Mouse (Mus musculus) urinary bladder, postnatal 10 days (tissue): Measurements from ENCODE around the gene Armc10.
"Not testable (repeated sequence)": the region's sequence is repeated elsewhere in the genome, so short reads cannot be mapped to it uniquely, and the experiment has no call there.

ENCODE experiments used
- DNase-seq: peaks from one replicate; pipeline ENCODE4 v3.0.0; 2022; ENCODE audit warnings: low spot score

Armc10 gene

DNA sequence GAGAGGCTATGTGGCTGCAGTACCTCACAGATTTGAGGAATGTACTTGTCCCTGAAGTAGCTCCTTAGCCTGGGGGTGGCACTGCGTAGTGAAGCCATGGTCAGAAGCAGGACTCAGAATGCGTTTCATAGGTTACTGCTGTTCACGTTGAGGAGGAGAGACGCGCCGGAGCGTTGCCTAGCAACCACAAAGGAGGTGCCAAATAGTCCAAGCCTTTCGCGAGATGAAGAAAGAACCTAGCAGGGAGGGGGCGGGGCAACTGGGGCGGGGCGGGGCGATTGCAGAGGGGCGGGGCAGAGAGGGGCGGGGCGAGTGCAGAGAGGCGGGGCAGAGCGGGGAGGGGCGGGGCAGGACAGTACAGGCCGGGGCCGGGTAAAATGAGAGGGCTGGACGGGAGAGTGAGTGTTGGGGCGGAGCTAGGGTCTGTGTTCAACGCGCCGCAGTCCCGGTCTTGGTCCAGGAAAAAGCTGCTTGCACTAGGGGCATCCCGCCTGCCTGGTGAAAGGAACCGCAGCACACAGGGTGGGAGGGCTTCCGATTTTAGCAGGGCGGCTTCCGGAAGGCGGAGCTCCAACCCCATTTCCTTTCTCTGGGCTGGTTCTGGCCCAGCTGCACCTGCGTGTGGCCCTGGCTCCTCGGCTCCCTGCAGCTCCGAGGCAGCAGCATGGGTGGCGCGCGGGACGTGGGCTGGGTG, at the start of gene Armc10, which contains the start of gene Fbxl13:
TSS of gene Armc10 (plus strand) at position 375 of the 694 bp plus-strand sequence.
TSS of gene Fbxl13 (minus strand) at position 196 of the 694 bp plus-strand sequence.
- peak; percentile 43 for DNase-seq

DNA sequence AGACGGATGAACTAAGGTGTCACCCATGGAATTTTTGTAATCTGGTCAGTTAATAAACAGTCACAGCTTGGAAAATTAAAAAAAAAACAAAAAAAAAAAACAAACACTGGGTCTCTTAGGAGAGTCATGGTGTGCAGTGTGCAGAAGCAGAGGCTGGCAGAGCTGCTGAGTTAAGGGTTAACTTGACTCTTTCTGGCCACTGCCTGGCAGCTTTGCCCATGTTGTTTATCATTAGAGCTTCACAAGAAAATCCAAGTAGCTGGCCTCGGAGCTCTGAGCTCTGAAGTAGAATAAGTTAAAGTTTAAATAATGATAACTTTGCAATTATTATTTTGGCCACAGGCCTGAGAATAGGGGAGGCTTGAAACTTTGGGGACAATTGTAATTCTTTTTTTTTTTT, 46.1 kb upstream of the Armc10 start:
- not testable (repeated sequence) for DNase-seq

DNA sequence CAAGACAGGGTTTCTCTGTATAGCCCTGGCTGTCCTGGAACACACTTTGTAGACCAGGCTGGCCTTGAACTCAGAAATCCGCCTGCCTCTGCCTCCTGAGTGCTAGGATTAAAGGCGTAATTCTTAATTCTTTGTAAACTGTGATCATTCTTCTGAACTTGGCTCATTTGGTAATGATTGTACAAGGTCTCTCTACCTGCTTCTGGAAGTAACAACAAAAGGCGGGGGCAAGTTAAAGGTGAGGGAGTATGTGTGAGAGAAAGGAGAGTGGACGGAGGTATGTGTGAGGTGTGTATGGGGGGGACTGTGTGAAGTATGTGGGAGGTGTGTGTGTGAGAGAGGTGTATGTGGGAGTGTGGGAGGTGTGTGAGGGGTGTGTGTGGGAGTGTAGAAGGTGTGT, 45.7 kb upstream of the Armc10 start:
- DNase-seq: no peak

DNA sequence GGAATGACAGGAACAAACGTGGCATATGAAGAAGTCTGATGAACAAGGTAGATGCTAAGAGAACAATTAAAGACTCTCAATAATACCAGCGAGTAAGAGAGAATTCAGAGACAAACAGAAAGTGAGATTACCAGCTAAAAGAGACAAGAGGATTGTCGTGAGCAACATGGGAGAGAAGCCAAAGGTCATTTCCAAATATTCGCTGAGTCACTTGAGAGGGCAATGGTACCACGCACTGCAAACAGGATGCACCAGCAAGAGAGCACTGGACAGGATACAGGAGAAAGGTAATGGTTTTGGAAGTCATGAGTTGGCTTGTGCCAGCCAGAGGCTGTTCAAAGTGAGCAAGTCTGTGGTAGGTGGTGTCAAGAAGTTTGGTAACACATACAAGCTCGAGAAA, 39.7 kb upstream of the Armc10 start:
- DNase-seq: no peak

DNA sequence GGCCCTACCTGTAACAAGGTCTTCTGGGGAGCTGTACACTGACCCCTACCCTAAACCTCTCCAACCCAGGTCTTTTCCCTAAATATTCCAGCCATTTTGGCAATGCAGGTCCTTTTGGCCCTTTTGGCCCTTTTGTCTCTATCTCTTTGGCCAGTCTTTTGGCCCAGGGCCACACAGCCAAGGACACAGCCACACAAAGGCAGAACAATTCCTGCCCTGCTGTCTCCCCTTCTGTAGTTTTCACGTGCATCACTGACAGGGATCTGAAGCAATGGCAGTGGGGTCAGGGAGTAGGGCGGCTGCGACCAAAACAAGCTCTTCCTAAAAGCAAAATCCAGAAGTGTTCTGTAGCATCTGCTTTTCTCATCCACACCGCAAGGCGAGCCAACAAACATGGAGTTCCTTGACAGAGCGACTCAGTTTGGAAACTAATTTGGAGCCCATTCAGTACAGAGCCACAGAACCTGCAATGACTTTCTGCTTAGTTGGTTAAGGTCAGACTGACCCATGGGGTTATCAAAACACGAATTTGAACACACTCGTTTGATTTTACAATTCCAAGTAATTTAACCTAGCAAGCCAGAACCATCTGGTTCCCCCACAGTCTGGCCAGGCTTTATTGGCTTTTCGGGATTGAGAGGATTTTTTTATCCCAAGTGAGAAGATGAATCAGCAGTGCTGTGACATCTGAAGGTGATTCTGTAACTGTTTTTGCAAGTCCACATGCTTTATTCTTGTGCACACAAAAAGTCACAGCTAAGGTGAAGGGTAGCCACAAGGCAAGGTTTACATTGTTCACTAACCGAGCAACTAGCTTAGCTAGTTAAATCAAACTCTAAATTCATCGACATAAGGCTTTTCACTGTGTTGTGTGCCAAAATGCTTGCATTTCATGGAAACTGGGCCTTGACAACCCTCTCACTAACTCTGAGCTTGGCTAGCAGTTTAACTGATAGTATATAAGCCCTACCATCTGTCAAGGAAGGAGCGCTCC, 37.0 kb upstream of the Armc10 start:
- no peak for DNase-seq

DNA sequence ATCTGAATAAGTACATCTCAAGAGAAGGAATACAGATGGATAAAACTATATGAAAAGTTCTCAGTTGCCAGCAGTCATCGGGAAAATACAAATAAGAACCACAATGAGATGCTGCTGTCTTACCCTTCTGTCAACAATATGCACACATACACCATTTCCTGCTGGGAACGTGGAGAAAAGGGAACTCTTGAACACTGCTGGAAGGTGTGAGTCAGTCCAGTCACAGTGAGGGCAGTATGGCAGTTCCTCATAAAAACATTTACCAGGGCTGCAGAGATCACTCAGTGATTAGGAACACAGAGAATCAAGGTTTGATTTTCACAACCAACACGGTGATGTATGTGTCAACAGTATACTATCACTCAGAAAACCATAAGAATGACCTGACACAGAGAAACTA, 34.6 kb upstream of the Armc10 start:
- no peak for DNase-seq

DNA sequence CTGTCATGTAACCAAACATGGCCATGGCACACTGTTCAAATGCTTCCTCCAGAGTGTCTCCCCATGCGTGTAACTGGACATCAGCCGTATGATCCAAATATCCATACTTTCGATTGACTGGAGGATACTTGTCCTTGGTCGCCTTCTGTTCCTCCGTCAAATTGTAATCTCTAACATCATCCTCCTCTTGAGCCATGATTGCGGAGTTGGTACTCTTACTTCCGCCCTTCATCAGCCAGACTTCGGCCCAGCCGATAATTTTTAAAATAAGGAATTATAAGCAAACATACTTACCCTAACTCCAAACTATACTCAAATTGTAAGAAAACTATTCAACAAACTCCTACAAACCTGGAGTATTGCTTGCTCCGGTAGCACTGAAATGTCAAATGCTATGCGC, 31.3 kb upstream of the Armc10 start:
- not testable (repeated sequence) for DNase-seq

DNA sequence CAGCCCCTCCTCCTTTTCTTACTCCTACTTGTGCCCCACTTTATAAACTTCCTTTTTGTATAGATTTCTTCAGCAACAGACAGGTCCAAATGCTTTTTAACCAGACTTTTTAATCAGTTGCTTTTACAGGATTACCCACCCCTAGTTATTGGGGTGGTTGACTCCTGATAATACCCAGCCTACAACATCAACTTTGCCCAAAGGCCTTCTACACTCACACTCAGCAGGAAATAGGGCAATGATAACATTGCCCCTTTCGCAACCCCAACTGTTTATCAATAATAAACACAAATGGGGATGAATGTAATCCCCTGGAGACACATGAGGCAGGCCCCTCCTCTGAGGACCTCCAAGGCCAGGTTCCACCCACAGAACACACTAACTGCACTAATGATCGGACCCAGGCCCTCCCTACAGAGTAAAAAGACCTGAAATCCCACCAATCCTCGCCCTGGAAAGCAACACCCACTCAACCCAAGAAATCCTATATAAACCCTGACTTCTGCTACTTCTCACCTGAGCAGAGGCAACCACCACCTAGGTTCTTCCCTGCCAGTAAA, 29.1 kb upstream of the Armc10 start:
- no peak for DNase-seq

DNA sequence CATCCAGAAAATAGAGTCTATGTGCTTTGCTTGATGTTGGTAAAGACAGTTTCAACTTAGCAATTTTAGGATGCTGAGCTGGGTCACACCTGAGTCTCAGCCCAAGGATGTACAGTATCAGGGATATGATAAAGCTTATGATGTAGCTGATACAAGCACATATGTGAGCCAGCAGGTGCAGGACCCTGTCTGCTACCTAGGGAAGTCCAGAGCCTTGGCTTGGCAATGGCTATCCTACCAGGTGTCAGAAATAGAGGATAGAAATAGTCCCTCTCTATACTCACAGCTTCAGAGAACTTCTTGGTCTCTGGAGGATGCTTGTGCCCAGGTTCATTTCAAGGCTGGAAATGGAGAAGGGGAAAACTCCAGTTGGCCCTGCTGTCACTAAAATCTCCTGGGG, 19.7 kb upstream of the Armc10 start:
- DNase-seq: no peak

DNA sequence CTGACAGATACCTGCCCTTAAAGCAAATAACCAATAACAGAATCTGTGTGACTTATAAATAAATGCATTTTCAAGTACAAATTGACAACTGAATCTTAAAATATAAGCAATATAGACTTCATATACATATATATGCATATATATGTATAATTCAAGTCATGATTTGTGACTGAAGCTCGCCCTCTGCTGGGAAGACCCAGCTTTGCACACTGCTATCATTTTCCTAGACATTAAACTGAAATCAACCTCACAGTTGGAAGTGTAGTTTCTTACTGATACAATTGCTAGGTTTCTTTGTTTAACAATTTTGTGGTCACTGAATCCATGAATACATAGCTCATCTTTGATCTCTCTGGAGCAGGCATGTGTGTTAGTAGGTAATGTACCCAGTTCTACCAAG, 4.7 kb upstream of the Armc10 start:
- DNase-seq: no peak

DNA sequence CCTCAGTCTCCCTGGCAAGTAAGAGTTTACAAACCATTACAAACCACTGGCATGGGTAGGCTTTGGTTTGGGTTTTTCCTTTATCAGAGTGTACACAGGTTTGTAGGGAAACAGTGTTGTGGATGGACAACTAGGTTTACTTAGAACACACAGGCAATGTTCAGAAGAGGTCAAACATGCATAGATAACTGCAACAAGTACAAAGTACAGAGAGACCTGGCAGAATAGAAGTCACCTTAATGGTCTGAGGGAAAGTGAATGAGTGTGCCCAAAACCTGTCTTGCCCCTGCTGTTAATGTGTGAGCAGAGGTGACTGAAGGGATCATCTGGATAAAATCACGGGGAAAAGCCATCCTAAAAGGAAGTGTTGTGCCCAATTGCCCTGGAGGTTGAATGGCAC, 2.0 kb upstream of the Armc10 start:
- no peak for DNase-seq

DNA sequence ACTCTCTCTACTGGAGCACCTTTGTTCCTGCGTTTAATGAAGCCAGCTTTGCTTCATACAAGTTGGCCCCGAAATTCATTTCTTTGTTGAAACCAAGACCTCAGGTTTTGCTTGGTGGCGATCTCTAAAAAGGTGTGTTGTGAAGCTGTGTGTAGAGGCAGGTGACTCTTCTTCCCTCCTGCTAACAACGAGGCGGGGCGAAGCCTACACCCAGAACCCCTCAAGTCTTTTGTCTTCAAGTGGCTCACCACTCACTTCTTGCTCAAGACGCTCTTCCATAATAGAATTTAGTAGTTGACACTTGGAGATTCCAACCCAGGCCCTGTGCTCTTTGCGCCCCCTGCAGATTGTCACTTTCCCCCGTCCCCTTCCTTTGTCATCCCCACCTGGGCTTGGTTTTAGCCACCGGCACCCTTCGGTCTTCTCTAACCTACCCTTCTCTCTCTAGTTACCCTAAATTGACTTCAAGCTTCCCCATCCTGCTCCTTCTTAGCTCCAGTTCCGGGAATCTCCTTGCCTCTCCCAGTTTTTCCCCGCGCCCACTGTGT, 648 bp upstream of the Armc10 start:
- no peak for DNase-seq

DNA sequence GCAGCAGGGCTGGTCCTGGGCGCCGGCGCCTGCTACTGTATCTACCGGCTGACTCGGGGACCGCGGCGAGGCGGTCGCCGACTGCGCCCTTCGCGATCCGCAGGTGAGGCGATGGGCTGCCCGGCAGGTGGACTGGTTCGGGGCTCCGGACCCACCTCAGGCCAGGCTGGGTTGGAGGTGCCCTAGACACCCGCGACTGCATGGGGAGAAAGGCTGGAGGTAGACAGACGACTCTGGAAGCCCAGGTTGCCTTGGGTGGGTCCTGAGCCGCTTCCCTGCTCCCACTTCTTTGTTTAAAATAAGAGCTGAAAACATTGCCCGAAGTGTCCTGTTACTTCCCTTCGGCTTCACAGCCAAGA, 499 bp downstream of the Armc10 start:
- no peak for DNase-seq

DNA sequence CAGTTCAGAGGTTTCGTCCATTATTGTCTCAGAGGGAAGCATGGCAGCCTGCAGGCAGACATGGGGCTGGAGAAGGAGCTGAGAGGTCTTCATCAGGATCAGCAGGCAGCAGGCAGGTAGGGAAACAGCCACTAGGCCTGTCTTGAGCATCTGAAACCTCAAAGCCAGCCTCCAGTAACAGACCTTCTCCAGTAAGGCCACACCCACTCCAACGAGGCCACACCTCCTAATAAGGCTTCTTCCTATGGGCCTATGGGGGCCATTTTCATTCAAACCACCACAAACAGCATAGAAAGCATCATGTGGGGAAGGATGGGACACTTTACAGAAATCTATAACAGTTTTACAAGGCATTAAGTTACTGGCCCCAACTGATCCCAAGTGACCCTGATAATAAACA, 5.1 kb downstream of the Armc10 start:
- no peak for DNase-seq

DNA sequence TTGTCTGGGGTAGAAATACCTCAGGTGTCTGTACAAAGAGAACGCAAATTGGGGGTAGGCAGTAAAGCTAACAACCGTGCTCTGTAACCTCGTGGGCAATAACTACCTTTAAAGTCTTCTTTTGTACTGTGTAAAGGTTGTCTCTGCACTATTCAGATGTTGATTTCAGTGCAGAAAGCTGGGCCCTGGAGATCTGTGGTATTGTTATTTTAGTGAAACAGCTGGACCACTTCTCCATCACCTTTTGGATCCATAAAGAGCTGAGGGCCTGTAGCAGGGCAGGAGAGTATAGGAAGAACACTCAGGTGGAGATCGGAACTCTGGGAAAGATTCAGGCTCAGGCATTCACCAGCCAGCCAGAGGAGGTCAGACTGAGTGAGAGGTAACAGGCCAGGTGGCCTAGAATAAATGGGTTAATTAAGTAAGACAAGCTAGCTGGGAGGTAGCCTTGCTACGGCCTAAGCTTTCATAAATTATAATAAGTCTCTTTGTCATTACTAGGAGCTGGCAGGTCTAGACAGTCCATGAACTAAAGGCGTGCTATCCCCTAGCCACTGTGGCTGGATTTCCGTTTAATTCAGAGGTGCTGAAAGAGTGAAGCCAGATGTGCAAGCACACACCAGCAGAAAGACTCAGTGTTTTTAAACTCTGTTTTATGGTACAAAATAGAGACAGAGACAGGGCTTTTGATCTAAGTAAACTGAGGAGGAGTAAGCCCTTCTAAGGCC, 6.4 kb downstream of the Armc10 start:
- no peak for DNase-seq

DNA sequence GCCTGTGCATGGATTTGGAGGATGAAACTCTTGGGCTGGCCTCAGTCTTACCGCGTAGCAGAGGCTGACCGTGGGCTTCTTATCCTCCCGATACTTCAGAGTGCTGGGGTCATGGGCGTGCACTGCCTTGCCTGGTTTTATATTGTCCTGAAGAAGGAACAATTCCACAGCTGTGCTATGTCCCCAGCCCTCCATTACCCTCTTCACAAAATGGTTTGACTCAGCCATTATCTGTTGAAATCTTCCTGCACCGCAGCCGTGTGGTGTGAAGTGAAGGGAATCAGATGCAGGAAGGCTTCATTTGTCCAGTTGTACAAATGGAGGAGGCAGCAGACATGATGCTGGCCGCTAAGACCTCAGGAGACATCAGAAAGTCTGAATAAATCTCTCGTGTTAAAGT, 11.3 kb downstream of the Armc10 start:
- DNase-seq: no peak

DNA sequence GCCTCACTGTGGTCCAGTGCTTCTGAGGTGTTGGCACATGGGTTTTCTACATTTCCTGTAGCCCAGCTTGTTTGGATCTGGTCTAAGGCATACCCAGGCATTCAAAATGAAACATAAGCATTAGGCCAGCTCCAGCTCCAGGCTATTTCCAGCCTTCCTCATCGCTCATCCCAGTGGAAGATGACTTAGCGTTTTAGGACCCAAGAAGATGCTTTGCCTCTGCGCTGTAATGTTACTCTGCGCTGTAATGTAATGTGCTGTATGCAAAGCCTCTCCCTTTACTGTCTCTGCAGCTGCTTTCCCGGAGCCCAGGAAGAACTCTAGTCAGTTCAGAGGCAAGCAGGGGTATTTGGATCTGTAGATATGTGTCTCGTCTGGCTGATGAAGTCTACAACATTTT, 12.4 kb downstream of the Armc10 start:
- DNase-seq: no peak

DNA sequence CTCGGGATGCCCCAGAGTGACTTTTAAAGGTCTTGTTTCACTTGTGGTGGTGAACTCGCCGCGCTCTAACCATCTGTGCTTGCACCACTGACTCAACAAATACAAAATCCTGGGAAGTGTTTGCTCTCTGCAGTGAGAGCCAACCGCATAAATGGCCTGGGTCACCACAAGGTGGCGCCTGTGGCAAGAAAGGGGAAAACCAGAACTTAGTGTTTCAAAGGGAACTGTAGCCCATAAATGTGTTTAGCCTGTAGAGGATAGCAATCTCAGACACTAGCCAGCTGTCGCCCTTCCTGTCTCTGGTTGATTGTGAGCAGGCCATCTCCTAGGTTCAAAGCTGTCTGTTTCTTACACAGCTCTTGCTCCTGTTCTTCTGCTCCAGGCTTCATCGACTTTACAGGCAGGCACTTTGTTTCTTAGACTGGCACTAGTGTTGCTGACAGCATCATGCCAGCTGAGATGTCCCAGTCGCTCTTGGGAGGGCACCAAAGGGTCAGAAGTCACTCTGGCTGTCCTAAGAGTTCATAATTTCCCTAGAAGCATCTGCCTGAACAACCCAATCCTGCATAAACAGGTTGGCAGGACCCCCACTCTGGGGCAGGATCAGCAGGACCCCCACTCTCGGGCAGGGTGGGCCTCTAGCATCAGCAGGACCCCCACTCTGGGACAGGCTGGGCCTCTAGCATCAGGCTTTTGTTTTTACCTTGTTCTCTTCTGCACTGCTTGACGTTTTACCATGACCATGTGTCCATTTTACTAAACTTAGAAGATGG, 13.2 kb downstream of the Armc10 start:
- DNase-seq: peak; percentile 59

DNA sequence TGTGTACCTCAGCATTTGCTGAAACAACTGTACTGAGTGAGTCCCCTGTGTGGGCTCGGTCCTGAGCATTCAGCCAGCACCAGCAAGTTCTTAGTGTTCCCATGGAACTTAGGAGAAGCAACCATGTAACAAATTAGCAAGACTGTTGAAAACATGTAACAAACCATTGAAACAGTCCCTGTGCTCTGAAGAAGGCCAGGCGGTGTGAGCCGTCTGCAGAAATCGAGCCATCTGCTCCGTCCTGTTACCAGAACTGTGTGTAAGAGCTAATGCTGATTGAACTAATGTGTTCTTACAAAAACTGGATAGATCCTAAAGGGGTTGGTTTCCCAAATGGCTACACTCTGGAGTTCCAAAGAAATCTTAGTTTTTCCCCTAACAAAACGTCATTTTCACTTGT, 15.2 kb downstream of the Armc10 start:
- no peak for DNase-seq

DNA sequence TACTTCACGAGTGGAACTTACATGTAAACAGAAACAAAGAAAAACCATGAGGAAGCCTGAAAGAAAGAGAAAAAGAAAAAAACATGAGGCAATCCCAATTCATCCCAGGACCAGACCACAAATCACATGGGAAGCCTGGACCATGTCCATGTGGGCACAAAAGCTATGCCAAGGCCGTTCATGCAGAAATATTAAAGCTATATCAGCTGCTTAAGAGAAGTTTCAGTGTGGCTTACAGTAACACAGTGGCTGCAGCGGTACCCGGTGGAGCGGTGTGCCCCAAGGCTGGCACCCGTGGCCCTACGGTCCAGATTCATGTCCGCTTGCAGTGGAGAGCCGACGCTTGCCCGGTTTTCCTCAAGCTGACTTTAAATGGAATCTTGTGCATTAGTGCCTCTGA, 17.5 kb downstream of the Armc10 start:
- DNase-seq: no peak
